Mouse (Mus musculus) urinary bladder, postnatal 14 days (tissue): ENCODE data around the gene Magi1.

Experiments used
- DNase-seq: peaks from one replicate; pipeline ENCODE4 v3.0.0; 2021; ENCODE audit warnings: low spot score

The Magi1 gene

GRCm38 (mm10) chr6:93627200-93627599, 656.5 kb downstream of the Magi1 start:
- DNase-seq, result no peak
